Mouse (Mus musculus): ENCODE measurements at regions not wholly inside any gene's neighbourhood (a gene's known extent, or its start where the extent isn't known, plus 50 kb on each side); places are given as distances from the start of the nearest gene placed in this dataset.

- DNase-seq, result no peak
Measured at GRCm38 (mm10) chr1:76130353-76130752, 584.3 kb downstream of the Slc4a3 start.

GRCm38 (mm10) chr1:76136810-76137209, 590.7 kb downstream of the Slc4a3 start:
- no peak for DNase-seq

- DNase-seq, result no peak
Measured at GRCm38 (mm10) chr1:76137701-76138100, 591.6 kb downstream of the Slc4a3 start.

- DNase-seq, result no peak
Measured at GRCm38 (mm10) chr1:76143516-76143915, 597.5 kb downstream of the Slc4a3 start.

GRCm38 (mm10) chr1:76148963-76149362, 602.9 kb downstream of the Slc4a3 start:
- no peak for DNase-seq

GRCm38 (mm10) chr1:76156291-76156690, 610.2 kb downstream of the Slc4a3 start:
- no peak for DNase-seq

GRCm38 (mm10) chr1:76167486-76167885, 621.4 kb downstream of the Slc4a3 start:
- DNase-seq, result no peak

GRCm38 (mm10) chr1:76181181-76181580, 635.1 kb downstream of the Slc4a3 start:
- DNase-seq, result no peak

GRCm38 (mm10) chr1:76194844-76195243, 648.8 kb downstream of the Slc4a3 start:
- DNase-seq, result no peak

- DNase-seq, result no peak
Measured at GRCm38 (mm10) chr1:76197651-76198050, 651.6 kb downstream of the Slc4a3 start.

GRCm38 (mm10) chr1:76200906-76201305, 654.8 kb downstream of the Slc4a3 start:
- DNase-seq, result no peak

- DNase-seq, result no peak
Measured at GRCm38 (mm10) chr1:76212486-76212885, 666.4 kb downstream of the Slc4a3 start.

GRCm38 (mm10) chr1:76244721-76245120, 698.7 kb downstream of the Slc4a3 start:
- DNase-seq, result no peak

GRCm38 (mm10) chr1:76246181-76246796, 700.2 kb downstream of the Slc4a3 start:
- no peak for DNase-seq

- DNase-seq, result no peak
Measured at GRCm38 (mm10) chr1:76247126-76247525, 701.1 kb downstream of the Slc4a3 start.

GRCm38 (mm10) chr1:76258217-76258616, 712.2 kb downstream of the Slc4a3 start:
- no peak for DNase-seq

GRCm38 (mm10) chr1:76276148-76276547, 730.1 kb downstream of the Slc4a3 start:
- DNase-seq, result no peak

- no peak for DNase-seq
Measured at GRCm38 (mm10) chr1:76276624-76277023, 730.6 kb downstream of the Slc4a3 start.

- DNase-seq, result no peak
Measured at GRCm38 (mm10) chr1:76283322-76283721, 737.3 kb downstream of the Slc4a3 start.

GRCm38 (mm10) chr1:76322943-76323559, 777.0 kb downstream of the Slc4a3 start:
- DNase-seq, result no peak

- no peak for DNase-seq
Measured at GRCm38 (mm10) chr1:76323592-76323991, 777.5 kb downstream of the Slc4a3 start.

GRCm38 (mm10) chr1:76336011-76336410, 789.9 kb downstream of the Slc4a3 start:
- no peak for DNase-seq

- DNase-seq, result no peak
Measured at GRCm38 (mm10) chr1:76362106-76362505, 816.0 kb downstream of the Slc4a3 start.

GRCm38 (mm10) chr1:76373931-76374330, 827.9 kb downstream of the Slc4a3 start:
- no peak for DNase-seq

- no peak for DNase-seq
Measured at GRCm38 (mm10) chr1:76378154-76378553, 832.1 kb downstream of the Slc4a3 start.

All from thymus, postnatal 4 days (tissue).